Mouse (Mus musculus): ENCODE data around the gene Tns1. TPM values are rescaled to one million over a fixed set of nuclear protein-coding genes. Genes with fewer than 3 reads are reported as not detected.

Gene Tns1
- polyA plus RNA-seq, 1 experiment, result not detected

DNA sequence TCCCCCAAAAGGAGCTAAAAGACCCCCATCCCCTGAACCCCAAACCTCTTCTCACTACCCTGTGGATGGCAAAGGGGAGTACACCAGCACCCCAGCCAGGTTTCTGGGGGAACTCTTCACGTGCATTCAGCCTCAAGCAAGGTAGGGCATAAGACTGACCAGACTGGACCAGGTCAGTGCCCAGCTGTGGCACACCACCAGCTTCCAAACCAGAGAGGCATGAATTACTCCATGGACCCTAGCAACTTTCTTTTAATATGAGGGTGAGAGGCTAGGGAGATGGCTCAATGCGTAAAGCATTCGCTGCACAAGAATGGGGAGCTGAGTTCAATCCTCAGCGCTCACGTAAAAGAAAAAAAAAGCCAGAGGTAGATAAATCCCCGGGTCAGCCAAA is 170.2 kb downstream of the Tns1 start:
- WGBS, result 90% methylated on average over 6 of the region's 6 CpGs
- no peak for TF ChIP-seq CTCF (IDR thresholded peaks at IDR 0.05; ENCODE audit: insufficient read depth, low read depth, low read length)
- Histone ChIP-seq H3K4me3 (ENCODE audit: insufficient read depth, low read depth, low read length) (no peak overlapping the region), H3K27ac (ENCODE audit: insufficient read depth, low read depth, low read length) (0 out of 2 replicates have a peak overlapping the region, but pooled peaks have one; percentile 2), H3K4me1 (ENCODE audit: control insufficient read depth, insufficient read depth, low read length) (peaks cover 73% of the 10 kb centered on the region)

GRCm38 (mm10) chr1:73953317-73954014 is 170.8 kb downstream of the Tns1 start:
- H3K4me1 ChIP-seq (ENCODE audit: control insufficient read depth, insufficient read depth, low read length), result peaks cover 73% of the 10 kb centered on the region
- WGBS, result 92% methylated on average over 20 of the region's 20 CpGs
- H3K4me3 ChIP-seq (ENCODE audit: insufficient read depth, low read depth, low read length), result no peak overlapping the region
- H3K27ac ChIP-seq (ENCODE audit: insufficient read depth, low read depth, low read length), result peak overlapping the region; percentile 54; the same call in 1 of the 2 replicates
- TF ChIP-seq POLR2A (IDR thresholded peaks at IDR 0.05; ENCODE audit: insufficient read depth, low read depth, low read length) (no peak), CTCF (IDR thresholded peaks at IDR 0.05; ENCODE audit: insufficient read depth, low read depth, low read length) (no peak)

- TF ChIP-seq POLR2A (IDR thresholded peaks at IDR 0.05; ENCODE audit: insufficient read depth, low read depth, low read length) (no peak), CTCF (IDR thresholded peaks at IDR 0.05; ENCODE audit: insufficient read depth, low read depth, low read length) (no peak)
- 83% methylated on average over 10 of the region's 10 CpGs for WGBS
- Histone ChIP-seq H3K27ac (ENCODE audit: insufficient read depth, low read depth, low read length) (peak overlapping the region; percentile 94), H3K4me3 (ENCODE audit: insufficient read depth, low read depth, low read length) (no peak overlapping the region), H3K4me1 (ENCODE audit: control insufficient read depth, insufficient read depth, low read length) (peaks cover 73% of the 10 kb centered on the region)
Measured at GRCm38 (mm10) chr1:73952598-73952997, 171.7 kb downstream of the Tns1 start.

DNA sequence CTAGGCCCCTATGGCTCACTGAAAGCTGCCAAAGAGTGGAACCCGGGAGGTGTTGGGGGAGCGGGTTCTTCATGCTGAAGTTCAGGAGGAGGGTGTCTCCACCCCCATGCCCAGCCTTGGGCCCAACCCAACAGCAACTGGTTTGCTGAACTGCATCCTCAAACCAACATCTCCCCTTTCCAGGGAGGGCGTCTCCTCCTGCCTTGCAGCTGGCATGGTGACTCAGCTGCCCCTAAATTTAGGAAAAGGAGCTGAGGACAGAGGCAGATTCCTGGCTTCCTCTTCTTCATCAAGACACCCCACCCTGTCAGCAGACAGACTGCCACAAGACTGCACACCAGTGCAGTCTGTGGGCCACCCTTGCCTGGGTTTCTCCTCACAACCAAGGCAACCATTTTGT is 173.1 kb downstream of the Tns1 start:
- Histone ChIP-seq H3K4me1 (ENCODE audit: control insufficient read depth, insufficient read depth, low read length) (peaks cover 74% of the 10 kb centered on the region), H3K27ac (ENCODE audit: insufficient read depth, low read depth, low read length) (peak overlapping the region; percentile 94), H3K4me3 (ENCODE audit: insufficient read depth, low read depth, low read length) (no peak overlapping the region)
- WGBS, result 38% methylated on average over 3 of the region's 3 CpGs
- TF ChIP-seq POLR2A (IDR thresholded peaks at IDR 0.05; ENCODE audit: insufficient read depth, low read depth, low read length) (no peak), CTCF (IDR thresholded peaks at IDR 0.05; ENCODE audit: insufficient read depth, low read depth, low read length) (no peak)

- TF ChIP-seq POLR2A (IDR thresholded peaks at IDR 0.05; ENCODE audit: insufficient read depth, low read depth, low read length), result no peak
- TF ChIP-seq CTCF (IDR thresholded peaks at IDR 0.05; ENCODE audit: insufficient read depth, low read depth, low read length), result no peak
- Histone ChIP-seq H3K27ac (ENCODE audit: insufficient read depth, low read depth, low read length) (no peak overlapping the region), H3K4me1 (ENCODE audit: control insufficient read depth, insufficient read depth, low read length) (peaks cover 74% of the 10 kb centered on the region), H3K4me3 (ENCODE audit: insufficient read depth, low read depth, low read length) (no peak overlapping the region)
- WGBS, result 89% methylated on average over 5 of the region's 5 CpGs
Measured at GRCm38 (mm10) chr1:73948757-73949156, 175.5 kb downstream of the Tns1 start.

DNA sequence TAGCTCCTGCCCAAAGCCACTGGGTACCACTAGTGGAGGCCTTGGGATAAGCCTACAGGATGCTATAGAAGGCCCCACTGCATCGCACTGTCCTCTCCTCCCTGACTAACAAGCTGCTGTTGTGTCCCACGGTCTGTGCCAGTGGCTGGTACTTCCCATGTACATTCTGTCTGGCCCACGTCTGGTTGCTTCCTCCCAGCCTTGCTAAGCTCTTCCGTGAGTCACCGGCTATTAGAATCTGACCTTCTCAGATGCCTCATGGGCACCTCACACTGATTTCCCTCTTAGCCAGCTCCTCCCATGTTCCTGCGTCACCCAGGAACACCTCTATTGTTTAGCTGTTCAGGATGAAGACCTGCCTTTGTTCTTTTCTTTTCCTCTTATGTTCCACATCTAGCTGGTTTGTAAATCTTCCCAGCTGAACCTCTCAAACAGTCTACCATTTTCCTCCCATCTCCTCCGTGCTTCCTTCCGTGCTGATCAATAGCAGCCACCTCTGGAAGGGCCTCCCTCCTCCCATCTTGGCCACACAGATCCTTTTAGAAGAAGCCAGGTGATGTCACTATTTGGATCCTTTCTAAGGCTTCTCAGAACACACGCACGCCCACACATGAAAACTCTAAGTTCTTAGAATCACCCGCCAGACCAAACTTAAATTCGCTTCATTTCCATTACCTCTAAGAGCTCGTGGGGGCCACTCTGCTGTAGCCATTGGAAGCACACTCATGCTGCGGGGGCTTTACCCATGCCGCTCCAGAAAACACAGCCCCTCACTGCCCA is 176.5 kb downstream of the Tns1 start:
- no peak overlapping the region for H3K4me3 ChIP-seq (ENCODE audit: insufficient read depth, low read depth, low read length)
- H3K4me1 ChIP-seq (ENCODE audit: control insufficient read depth, insufficient read depth, low read length), result peaks cover 71% of the 10 kb centered on the region
- TF ChIP-seq POLR2A (IDR thresholded peaks at IDR 0.05; ENCODE audit: insufficient read depth, low read depth, low read length) (no peak), CTCF (IDR thresholded peaks at IDR 0.05; ENCODE audit: insufficient read depth, low read depth, low read length) (no peak)
- peak overlapping the region; percentile 94 for H3K27ac ChIP-seq (ENCODE audit: insufficient read depth, low read depth, low read length)
- 42% methylated on average over 15 of the region's 15 CpGs for WGBS

DNA sequence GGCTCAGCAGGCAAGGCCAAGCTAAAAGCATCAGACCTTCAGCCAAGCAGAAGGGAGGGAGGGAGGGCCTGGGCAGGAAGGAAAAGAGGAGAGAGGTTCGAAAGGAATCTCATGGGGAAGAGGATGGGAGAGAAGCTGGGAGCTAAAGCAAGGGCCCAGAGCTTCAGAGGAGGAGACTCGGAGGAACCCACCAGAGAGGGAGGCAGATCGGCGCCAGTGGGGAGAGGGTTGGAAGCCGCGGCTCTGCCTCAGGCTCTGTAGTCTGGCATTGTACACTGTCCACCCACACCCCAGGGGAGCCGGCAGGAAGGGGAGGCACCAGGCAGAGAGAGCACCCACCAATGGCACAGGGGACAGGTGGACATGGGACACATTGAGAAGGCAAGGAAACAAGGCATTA is 177.5 kb downstream of the Tns1 start:
- no peak for TF ChIP-seq CTCF (IDR thresholded peaks at IDR 0.05; ENCODE audit: insufficient read depth, low read depth, low read length)
- no peak for TF ChIP-seq POLR2A (IDR thresholded peaks at IDR 0.05; ENCODE audit: insufficient read depth, low read depth, low read length)
- no peak overlapping the region for H3K4me3 ChIP-seq (ENCODE audit: insufficient read depth, low read depth, low read length)
- H3K4me1 ChIP-seq (ENCODE audit: control insufficient read depth, insufficient read depth, low read length), result peaks cover 74% of the 10 kb centered on the region
- peak overlapping the region; percentile 94 for H3K27ac ChIP-seq (ENCODE audit: insufficient read depth, low read depth, low read length)
- 34% methylated on average over 7 of the region's 7 CpGs for WGBS

DNA sequence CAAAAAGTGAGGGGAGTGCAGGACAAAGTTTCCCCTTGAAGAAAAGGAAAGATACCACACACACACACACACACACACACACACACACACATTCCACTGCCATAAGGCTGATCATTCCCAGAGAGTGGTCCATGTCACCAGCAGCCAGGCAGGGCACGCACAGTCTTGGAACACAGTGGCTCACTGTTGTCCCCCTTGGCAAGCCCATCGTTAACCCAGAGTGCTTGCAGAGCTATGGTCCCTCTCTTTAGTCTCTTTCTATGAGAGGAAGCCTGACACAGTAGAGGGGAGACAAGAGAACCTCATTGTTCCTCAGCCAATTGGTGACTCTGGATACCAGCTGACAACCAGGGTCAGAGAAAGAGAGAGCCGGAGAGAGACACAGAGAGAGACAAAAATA is 179.9 kb downstream of the Tns1 start:
- peak overlapping the region; percentile 12; the same call in 1 of the 2 replicates for H3K27ac ChIP-seq (ENCODE audit: insufficient read depth, low read depth, low read length)
- 53% methylated on average over 3 of the region's 3 CpGs for WGBS
- no peak for TF ChIP-seq CTCF (IDR thresholded peaks at IDR 0.05; ENCODE audit: insufficient read depth, low read depth, low read length)
- no peak for TF ChIP-seq POLR2A (IDR thresholded peaks at IDR 0.05; ENCODE audit: insufficient read depth, low read depth, low read length)
- no peak overlapping the region for H3K4me3 ChIP-seq (ENCODE audit: insufficient read depth, low read depth, low read length)
- peaks cover 65% of the 10 kb centered on the region for H3K4me1 ChIP-seq (ENCODE audit: control insufficient read depth, insufficient read depth, low read length)

GRCm38 (mm10) chr1:73943667-73944289 is 180.5 kb downstream of the Tns1 start:
- Histone ChIP-seq H3K4me3 (ENCODE audit: insufficient read depth, low read depth, low read length) (no peak overlapping the region), H3K27ac (ENCODE audit: insufficient read depth, low read depth, low read length) (peak overlapping the region; percentile 12; the same call in 1 of the 2 replicates), H3K4me1 (ENCODE audit: control insufficient read depth, insufficient read depth, low read length) (peaks cover 65% of the 10 kb centered on the region)
- WGBS, result 65% methylated on average over 9 of the region's 9 CpGs
- TF ChIP-seq POLR2A (IDR thresholded peaks at IDR 0.05; ENCODE audit: insufficient read depth, low read depth, low read length) (no peak), CTCF (IDR thresholded peaks at IDR 0.05; ENCODE audit: insufficient read depth, low read depth, low read length) (no peak)
